Mouse (Mus musculus): ENCODE results near the gene Sbf1. TPM values are rescaled to one million over a fixed set of nuclear protein-coding genes. Genes with fewer than 3 reads are reported as not detected.
A peak's percentile ranks its signal among the peaks of the same experiment; 100 is the strongest.

The Sbf1 gene
- polyA plus RNA-seq, 1 experiment: 320 TPM

GRCm38 (mm10) chr15:89322670-89323522 lies 7.8 kb upstream of the Sbf1 start, which contains the start of gene Adm2:
Gene Adm2, plus strand, starts transcription at chr15:89322720.
- DNase-seq (ENCODE audit: low read depth in 1 of 2, low spot score in 2 of 2): no peak
- Histone ChIP-seq H3K4me3 (ENCODE audit: extremely low read depth, insufficient read depth, insufficient read length) (no peak within 1 kb of the TSS), H3K4me1 (ENCODE audit: control insufficient read depth, insufficient read depth, insufficient read length) (no peaks in the 10 kb centered on the region), H3K27ac (ENCODE audit: insufficient read depth, low read length) (no peak within 1 kb of the TSS), H3K36me3 (ENCODE audit: control insufficient read depth, insufficient read depth, low read length) (no peaks in the 10 kb centered on the region), H3K27me3 (ENCODE audit: control insufficient read depth, insufficient read depth, low read length) (peaks cover 1% of the 10 kb centered on the region; the same call in 1 of the 2 replicates)
- TF ChIP-seq POLR2A (IDR thresholded peaks at IDR 0.05; ENCODE audit: low read depth, low read length) (no peak), CTCF (IDR thresholded peaks at IDR 0.05; ENCODE audit: extremely low read depth, insufficient read depth, insufficient read length, insufficient replicate concordance) (no peak)
- 58% methylated on average over 26 of the region's 26 CpGs for WGBS

- Histone ChIP-seq H3K27me3 (ENCODE audit: control insufficient read depth, insufficient read depth, low read length) (peaks cover 1% of the 10 kb centered on the region; the same call in 1 of the 2 replicates), H3K27ac (ENCODE audit: insufficient read depth, low read length) (no peak overlapping the region), H3K36me3 (ENCODE audit: control insufficient read depth, insufficient read depth, low read length) (no peaks in the 10 kb centered on the region), H3K4me3 (ENCODE audit: extremely low read depth, insufficient read depth, insufficient read length) (no peak overlapping the region), H3K4me1 (ENCODE audit: control insufficient read depth, insufficient read depth, insufficient read length) (no peaks in the 10 kb centered on the region)
- 67% methylated on average over 8 of the region's 8 CpGs for WGBS
- no peak for DNase-seq (ENCODE audit: low read depth in 1 of 2, low spot score in 2 of 2)
- TF ChIP-seq POLR2A (IDR thresholded peaks at IDR 0.05; ENCODE audit: low read depth, low read length): no peak
- TF ChIP-seq CTCF (IDR thresholded peaks at IDR 0.05; ENCODE audit: extremely low read depth, insufficient read depth, insufficient read length, insufficient replicate concordance): no peak
Measured at GRCm38 (mm10) chr15:89321264-89321663, 6.2 kb upstream of the Sbf1 start.

GRCm38 (mm10) chr15:89316146-89316545 lies 1.0 kb upstream of the Sbf1 start:
- Histone ChIP-seq H3K4me1 (ENCODE audit: control insufficient read depth, insufficient read depth, insufficient read length) (peaks cover 21% of the 10 kb centered on the region; the same call in 1 of the 2 replicates), H3K4me3 (ENCODE audit: extremely low read depth, insufficient read depth, insufficient read length) (no peak overlapping the region), H3K27me3 (ENCODE audit: control insufficient read depth, insufficient read depth, low read length) (no peaks in the 10 kb centered on the region), H3K27ac (ENCODE audit: insufficient read depth, low read length) (no peak overlapping the region), H3K36me3 (ENCODE audit: control insufficient read depth, insufficient read depth, low read length) (no peaks in the 10 kb centered on the region)
- TF ChIP-seq POLR2A (IDR thresholded peaks at IDR 0.05; ENCODE audit: low read depth, low read length): no peak
- peak; percentile 18; the same call in 1 of the 2 replicates for TF ChIP-seq CTCF (IDR thresholded peaks at IDR 0.05; ENCODE audit: extremely low read depth, insufficient read depth, insufficient read length, insufficient replicate concordance)
- no peak for DNase-seq (ENCODE audit: low read depth in 1 of 2, low spot score in 2 of 2)
- WGBS: 91% methylated on average over 11 of the region's 11 CpGs

- under 1% methylated on average over 57 of the region's 58 CpGs for WGBS
Measured at GRCm38 (mm10) chr15:89314511-89315189, 461 bp downstream of the Sbf1 start.

GRCm38 (mm10) chr15:89314107-89314506 lies 1.0 kb downstream of the Sbf1 start:
- H3K4me3 ChIP-seq (ENCODE audit: extremely low read depth, insufficient read depth, insufficient read length): peak overlapping the region; percentile 97
- no peak overlapping the region for H3K27ac ChIP-seq (ENCODE audit: insufficient read depth, low read length)
- H3K4me1 ChIP-seq (ENCODE audit: control insufficient read depth, insufficient read depth, insufficient read length): peaks cover 38% of the 10 kb centered on the region; the same call in 1 of the 2 replicates
- 35% methylated on average over 3 of the region's 3 CpGs for WGBS
- TF ChIP-seq CTCF (IDR thresholded peaks at IDR 0.05; ENCODE audit: extremely low read depth, insufficient read depth, insufficient read length, insufficient replicate concordance): no peak
- no peak for TF ChIP-seq POLR2A (IDR thresholded peaks at IDR 0.05; ENCODE audit: low read depth, low read length)
- H3K27me3 ChIP-seq (ENCODE audit: control insufficient read depth, insufficient read depth, low read length): no peaks in the 10 kb centered on the region
- no peak for DNase-seq (ENCODE audit: low read depth in 1 of 2, low spot score in 2 of 2)
- H3K36me3 ChIP-seq (ENCODE audit: control insufficient read depth, insufficient read depth, low read length): no peaks in the 10 kb centered on the region

More at GRCm38 (mm10) chr15:89314511-89315189, 461 bp downstream of the Sbf1 start:
- peak overlapping the region; percentile 97 for H3K4me3 ChIP-seq (ENCODE audit: extremely low read depth, insufficient read depth, insufficient read length)
- peak in 1 of 2 experiments; percentile 21 for DNase-seq (ENCODE audit: low read depth in 1 of 2, low spot score in 2 of 2)
- no peaks in the 10 kb centered on the region for H3K27me3 ChIP-seq (ENCODE audit: control insufficient read depth, insufficient read depth, low read length)
- H3K36me3 ChIP-seq (ENCODE audit: control insufficient read depth, insufficient read depth, low read length): no peaks in the 10 kb centered on the region
- TF ChIP-seq POLR2A (IDR thresholded peaks at IDR 0.05; ENCODE audit: low read depth, low read length) (no peak), CTCF (IDR thresholded peaks at IDR 0.05; ENCODE audit: extremely low read depth, insufficient read depth, insufficient read length, insufficient replicate concordance) (no peak)
- peak overlapping the region; percentile 26; the same call in 1 of the 2 replicates for H3K27ac ChIP-seq (ENCODE audit: insufficient read depth, low read length)
- H3K4me1 ChIP-seq (ENCODE audit: control insufficient read depth, insufficient read depth, insufficient read length): peaks cover 34% of the 10 kb centered on the region; the same call in 1 of the 2 replicates

GRCm38 (mm10) chr15:89313359-89313758 lies 1.8 kb downstream of the Sbf1 start:
- Histone ChIP-seq H3K36me3 (ENCODE audit: control insufficient read depth, insufficient read depth, low read length) (no peaks in the 10 kb centered on the region), H3K27ac (ENCODE audit: insufficient read depth, low read length) (no peak overlapping the region), H3K27me3 (ENCODE audit: control insufficient read depth, insufficient read depth, low read length) (no peaks in the 10 kb centered on the region), H3K4me3 (ENCODE audit: extremely low read depth, insufficient read depth, insufficient read length) (no peak overlapping the region; the same call in 1 of the 2 replicates), H3K4me1 (ENCODE audit: control insufficient read depth, insufficient read depth, insufficient read length) (peaks cover 45% of the 10 kb centered on the region)
- TF ChIP-seq CTCF (IDR thresholded peaks at IDR 0.05; ENCODE audit: extremely low read depth, insufficient read depth, insufficient read length, insufficient replicate concordance) (no peak), POLR2A (IDR thresholded peaks at IDR 0.05; ENCODE audit: low read depth, low read length) (no peak)
- 69% methylated on average over 4 of the region's 4 CpGs for WGBS
- no peak for DNase-seq (ENCODE audit: low read depth in 1 of 2, low spot score in 2 of 2)
